Mouse (Mus musculus): ENCODE measurements around the gene Mcfd2. TPM values are rescaled to one million over a fixed set of nuclear protein-coding genes. Genes with fewer than 3 reads are reported as not detected.
A peak's percentile ranks its signal among the peaks of the same experiment; 100 is the strongest.

Mcfd2 gene
- polyA plus RNA-seq, 1 experiment from 2014 or later = 85.7 TPM

- Histone ChIP-seq H3K9ac (no peak overlapping the region), H3K27me3 (no peaks in the 10 kb centered on the region), H3K4me3 (no peak overlapping the region), H3K4me1 (0 out of 2 replicates have a peak, but pooled peaks cover 4% of the 10 kb centered on the region), H3K27ac (no peak overlapping the region), H3K4me2 (no peak overlapping the region), H3K9me3 (0 out of 2 replicates have a peak, but pooled peaks cover 4% of the 10 kb centered on the region), H3K36me3 (no peaks in the 10 kb centered on the region)
- 55% methylated on average over 15 of the region's 15 CpGs for WGBS
- no peak for ATAC-seq (ENCODE audit: insufficient number of reproducible peaks, insufficient read depth, low FRiP score, low TSS enrichment, low read depth)
These were observed 9.9 kb upstream of the Mcfd2 start for GRCm38 (mm10) chr17:87275363-87276341.

- H3K9me3 ChIP-seq = 0 out of 2 replicates have a peak, but pooled peaks cover 4% of the 10 kb centered on the region
- 75% methylated on average over 6 of the region's 6 CpGs for WGBS
- ATAC-seq (ENCODE audit: insufficient number of reproducible peaks, insufficient read depth, low FRiP score, low TSS enrichment, low read depth) = no peak
These were observed 3.7 kb upstream of the Mcfd2 start for GRCm38 (mm10) chr17:87269454-87269853.

GRCm38 (mm10) chr17:87264927-87265791 is 576 bp downstream of the Mcfd2 start:
- WGBS = 7% methylated on average over 28 of the region's 28 CpGs
- H3K4me3 ChIP-seq = peak overlapping the region; percentile 91
- 0 out of 2 replicates have a peak, but pooled peaks cover 6% of the 10 kb centered on the region for H3K9me3 ChIP-seq
- no peaks in the 10 kb centered on the region for H3K27me3 ChIP-seq
- peaks cover 15% of the 10 kb centered on the region for H3K4me1 ChIP-seq
- peak overlapping the region; percentile 82 for H3K4me2 ChIP-seq
- peak overlapping the region; percentile 78; the same call in 1 of the 2 replicates for H3K27ac ChIP-seq
- H3K36me3 ChIP-seq = peaks cover 40% of the 10 kb centered on the region
- H3K9ac ChIP-seq = peak overlapping the region; percentile 95
- ATAC-seq (ENCODE audit: insufficient number of reproducible peaks, insufficient read depth, low FRiP score, low TSS enrichment, low read depth) = peak; percentile 65

More at GRCm38 (mm10) chr17:87269454-87269853, 3.7 kb upstream of the Mcfd2 start:
- H3K27me3 ChIP-seq = no peaks in the 10 kb centered on the region
- no peak overlapping the region for H3K4me2 ChIP-seq
- no peak overlapping the region for H3K27ac ChIP-seq
- no peaks in the 10 kb centered on the region for H3K36me3 ChIP-seq
- H3K9ac ChIP-seq = no peak overlapping the region
- peaks cover 9% of the 10 kb centered on the region for H3K4me1 ChIP-seq
- no peak overlapping the region for H3K4me3 ChIP-seq

- Histone ChIP-seq H3K4me2 (peak overlapping the region; percentile 82), H3K27me3 (no peaks in the 10 kb centered on the region), H3K9me3 (0 out of 2 replicates have a peak, but pooled peaks cover 6% of the 10 kb centered on the region), H3K27ac (no peak overlapping the region), H3K4me1 (peaks cover 15% of the 10 kb centered on the region), H3K36me3 (peaks cover 49% of the 10 kb centered on the region), H3K9ac (peak overlapping the region; percentile 95), H3K4me3 (peak overlapping the region; percentile 91)
- no peak for ATAC-seq (ENCODE audit: insufficient number of reproducible peaks, insufficient read depth, low FRiP score, low TSS enrichment, low read depth)
- 88% methylated on average over 11 of the region's 11 CpGs for WGBS
These were observed 1.5 kb downstream of the Mcfd2 start for GRCm38 (mm10) chr17:87264054-87264830.

GRCm38 (mm10) chr17:87263401-87263800 is 2.3 kb downstream of the Mcfd2 start:
- Histone ChIP-seq H3K4me3 (no peak overlapping the region), H3K27me3 (no peaks in the 10 kb centered on the region), H3K9ac (no peak overlapping the region), H3K27ac (no peak overlapping the region), H3K9me3 (0 out of 2 replicates have a peak, but pooled peaks cover 6% of the 10 kb centered on the region), H3K4me2 (no peak overlapping the region), H3K4me1 (peaks cover 15% of the 10 kb centered on the region), H3K36me3 (peaks cover 55% of the 10 kb centered on the region)
- WGBS = 94% methylated on average over 6 of the region's 6 CpGs
- no peak for ATAC-seq (ENCODE audit: insufficient number of reproducible peaks, insufficient read depth, low FRiP score, low TSS enrichment, low read depth)

- 89% methylated on average over 16 of the region's 16 CpGs for WGBS
- no peaks in the 10 kb centered on the region for H3K27me3 ChIP-seq
These were observed 10.1 kb downstream of the Mcfd2 start for GRCm38 (mm10) chr17:87255672-87256071.

GRCm38 (mm10) chr17:87254384-87254783 is 11.4 kb downstream of the Mcfd2 start:
- H3K9me3 ChIP-seq = no peaks in the 10 kb centered on the region
- H3K4me1 ChIP-seq = no peaks in the 10 kb centered on the region
- H3K4me3 ChIP-seq = no peak overlapping the region
- no peak overlapping the region for H3K27ac ChIP-seq
- H3K9ac ChIP-seq = no peak overlapping the region
- H3K27me3 ChIP-seq = no peaks in the 10 kb centered on the region
- no peak overlapping the region for H3K4me2 ChIP-seq
- 73% methylated on average over 8 of the region's 8 CpGs for WGBS
- H3K36me3 ChIP-seq = peaks cover 57% of the 10 kb centered on the region
- no peak for ATAC-seq (ENCODE audit: insufficient number of reproducible peaks, insufficient read depth, low FRiP score, low TSS enrichment, low read depth)

More at GRCm38 (mm10) chr17:87255672-87256071, 10.1 kb downstream of the Mcfd2 start:
- Histone ChIP-seq H3K27ac (no peak overlapping the region), H3K4me2 (no peak overlapping the region), H3K9ac (no peak overlapping the region), H3K4me1 (no peaks in the 10 kb centered on the region), H3K36me3 (peaks cover 70% of the 10 kb centered on the region), H3K4me3 (no peak overlapping the region), H3K9me3 (no peaks in the 10 kb centered on the region)
- ATAC-seq (ENCODE audit: insufficient number of reproducible peaks, insufficient read depth, low FRiP score, low TSS enrichment, low read depth) = no peak

- no peaks in the 10 kb centered on the region for H3K27me3 ChIP-seq
- no peaks in the 10 kb centered on the region for H3K36me3 ChIP-seq
- H3K4me1 ChIP-seq = peaks cover 15% of the 10 kb centered on the region
- H3K9me3 ChIP-seq = 0 out of 2 replicates have a peak, but pooled peaks cover 3% of the 10 kb centered on the region
- no peak overlapping the region for H3K4me3 ChIP-seq
- WGBS = 80% methylated on average over 9 of the region's 9 CpGs
- no peak for ATAC-seq (ENCODE audit: insufficient number of reproducible peaks, insufficient read depth, low FRiP score, low TSS enrichment, low read depth)
- H3K27ac ChIP-seq = no peak overlapping the region
- H3K4me2 ChIP-seq = no peak overlapping the region
- no peak overlapping the region for H3K9ac ChIP-seq
These were observed 19.6 kb downstream of the Mcfd2 start for GRCm38 (mm10) chr17:87246103-87246502.

- Histone ChIP-seq H3K36me3 (no peaks in the 10 kb centered on the region), H3K4me3 (no peak overlapping the region), H3K27ac (no peak overlapping the region), H3K9ac (no peak overlapping the region), H3K4me2 (no peak overlapping the region), H3K9me3 (0 out of 2 replicates have a peak, but pooled peaks cover 3% of the 10 kb centered on the region), H3K4me1 (peaks cover 16% of the 10 kb centered on the region), H3K27me3 (no peaks in the 10 kb centered on the region)
- WGBS = 43% methylated on average over 11 of the region's 11 CpGs
- ATAC-seq (ENCODE audit: insufficient number of reproducible peaks, insufficient read depth, low FRiP score, low TSS enrichment, low read depth) = no peak
These were observed 27.9 kb downstream of the Mcfd2 start for GRCm38 (mm10) chr17:87237826-87238225.

GRCm38 (mm10) chr17:87236725-87237650 is 28.7 kb downstream of the Mcfd2 start:
- Histone ChIP-seq H3K36me3 (no peaks in the 10 kb centered on the region), H3K4me1 (peaks cover 16% of the 10 kb centered on the region), H3K9me3 (0 out of 2 replicates have a peak, but pooled peaks cover 3% of the 10 kb centered on the region), H3K4me3 (no peak overlapping the region), H3K4me2 (no peak overlapping the region), H3K27ac (no peak overlapping the region), H3K9ac (no peak overlapping the region), H3K27me3 (no peaks in the 10 kb centered on the region)
- 53% methylated on average over 18 of the region's 18 CpGs for WGBS
- no peak for ATAC-seq (ENCODE audit: insufficient number of reproducible peaks, insufficient read depth, low FRiP score, low TSS enrichment, low read depth)

Measured in embryonic facial prominence, embryonic 13.5 days (tissue).